In genomic region chr16:94996791-94997281, GRCm38 (mm10) we compare ENCODE assay signal across 9 mouse cellular contexts. TPM values are rescaled to one million over a fixed set of nuclear protein-coding genes. Genes with fewer than 3 reads are reported as not detected.
DNase-seq lines count a peak whose midpoint lies in the region; ATAC-seq lines count a peak whose summit lies in the region.
"Had no signal": no experiment of that assay in that cellular context is flagged by ENCODE, and none has a peak within 500 bp of the region (broad histone marks: within the 10 kb centered on the region; RNA-seq: fewer than 3 reads in every experiment).

No protein-coding gene starts in this region.

- H3K27me3 ChIP-seq in lung, embryonic 16.5 days (ENCODE audit: control insufficient read depth, insufficient read depth, low read depth, low read length): peaks cover 23% of the 10 kb centered on the region
- H3K27me3 ChIP-seq in limb, embryonic 11.5 days (ENCODE audit: control insufficient read depth, insufficient read depth, low read length): peaks cover 28% of the 10 kb centered on the region

- peak overlapping the region; percentile 25; the same call in 1 of the 2 replicates for H3K4me2 ChIP-seq in lung, embryonic 16.5 days (ENCODE audit: low read depth, low read length)
- peak overlapping the region; percentile 20; the same call in 1 of the 2 replicates for H3K4me2 ChIP-seq in limb, embryonic 11.5 days (ENCODE audit: low read depth, severe bottlenecking)

- 13% methylated on average over 16 of the region's 16 CpGs for WGBS in lung, embryonic 16.5 days
- 12% methylated on average over 16 of the region's 16 CpGs for WGBS in limb, embryonic 11.5 days

- H3K9me3 ChIP-seq in lung, embryonic 16.5 days (ENCODE audit: control insufficient read depth, low read length): no peaks in the 10 kb centered on the region
- H3K9me3 ChIP-seq in limb, embryonic 11.5 days (ENCODE audit: control insufficient read depth, low read length): no peaks in the 10 kb centered on the region

- ATAC-seq in lung, embryonic 16.5 days (ENCODE audit: low read depth): no peak
- no peak for ATAC-seq in limb, embryonic 11.5 days (ENCODE audit: insufficient number of reproducible peaks, low FRiP score, low TSS enrichment, low read depth)
- ATAC-seq in granulocyte monocyte progenitor cell, adult 5-6 weeks (replicated peaks; ENCODE audit: poor library complexity, severe bottlenecking): no peak

- no peak overlapping the region for H3K9ac ChIP-seq in lung, embryonic 16.5 days (ENCODE audit: low read length)
- H3K9ac ChIP-seq in limb, embryonic 11.5 days (ENCODE audit: low read length): no peak overlapping the region

- H3K36me3 ChIP-seq in lung, embryonic 16.5 days (ENCODE audit: control insufficient read depth, insufficient read depth, low read length): no peaks in the 10 kb centered on the region
- no peaks in the 10 kb centered on the region for H3K36me3 ChIP-seq in limb, embryonic 11.5 days (ENCODE audit: control insufficient read depth, insufficient read depth, low read length)
- H3K36me3 ChIP-seq: G1E had no signal

- intact Hi-C loops in gastrocnemius, postnatal 14 days (cut with DNase I; ENCODE audit: low total_unique reads): no loop called here

- no peak for DNase-seq in lung, postnatal 14 days
- peak; percentile 29 to 39 for DNase-seq in frontal cortex, postnatal 10 days (ENCODE audit: low spot score in 2 of 2)
- peak; percentile 22 for DNase-seq in limb, embryonic 11.5 days (ENCODE audit: low spot score)
- DNase-seq in gastrocnemius, postnatal 14 days: no peak
- DNase-seq in adrenal gland, postnatal 4 days (ENCODE audit: low spot score in 2 of 2): no peak
- no peak for DNase-seq in lung, postnatal 36 days

- H3K4me1 ChIP-seq in lung, embryonic 16.5 days (replicated peaks; ENCODE audit: control insufficient read depth, insufficient read depth, low read length): no peaks in the 10 kb centered on the region
- peaks cover 3% of the 10 kb centered on the region; the same call in 1 of the 2 replicates for H3K4me1 ChIP-seq in limb, embryonic 11.5 days (ENCODE audit: control insufficient read depth, insufficient read depth, low read length)

- H3K27ac ChIP-seq in lung, embryonic 16.5 days (ENCODE audit: low read length): no peak overlapping the region
- no peak overlapping the region for H3K27ac ChIP-seq in limb, embryonic 11.5 days (replicated peaks; ENCODE audit: low read depth, low read length)

- H3K4me3 ChIP-seq in lung, embryonic 16.5 days (ENCODE audit: low read length): no peak overlapping the region
- H3K4me3 ChIP-seq in limb, embryonic 11.5 days (ENCODE audit: low read depth, low read length): no peak overlapping the region

RNA-seq across cellular contexts. Expression of gene Kcnj6, which starts 0.7 kb away (rescaled TPM):
- not detected in 2 replicates for polyA plus RNA-seq in lung, embryonic 16.5 days (2015; fragmentation: Nextera tagmentation; extraction: Ambion mirVana)
- not detected in 2 replicates for polyA plus RNA-seq in limb, embryonic 11.5 days (2014; fragmentation: Nextera tagmentation; extraction: Ambion mirVana)
- not detected in 2 replicates for total RNA-seq in granulocyte monocyte progenitor cell, adult 5-6 weeks (2014; fragmentation: Nextera tagmentation)
- not detected in 2 replicates for total RNA-seq in granulocyte monocyte progenitor cell, adult 5-6 weeks (2017)
- under 1 TPM in 1 of 2 experiments, not detected in 1; 0.10 TPM for total RNA-seq in gastrocnemius, postnatal 14 days (2021)
- under 1 TPM; 0.22 to 0.56 TPM for total RNA-seq in adrenal gland, postnatal 4 days (2021)
- polyA plus RNA-seq: G1E had no signal

Comparison
In these comparisons a context has a peak if more than half of its experiments do, and no peak if none do; other contexts are left out.
1. DNase-seq: peak in frontal cortex, postnatal 10 days (2 of 2) and limb, embryonic 11.5 days (single experiment); none in lung, postnatal 14 days (single experiment), gastrocnemius, postnatal 14 days (single experiment), adrenal gland, postnatal 4 days (0 of 2) and lung, postnatal 36 days (single experiment).